Mouse (Mus musculus) heart, postnatal 0 days (tissue): ENCODE data around the gene Thy1.

Experiments
- CTCF ChIP-seq: IDR thresholded peaks from 2 replicates; pipeline ENCODE4 v1.5.1; 2016; ENCODE audit warnings: antibody characterized with exemption, control low read depth, low read depth
- EP300 ChIP-seq: IDR thresholded peaks from 2 replicates; pipeline ENCODE4 v1.6.1; 2016; ENCODE audit warnings: antibody characterized with exemption, low read depth

DNA sequence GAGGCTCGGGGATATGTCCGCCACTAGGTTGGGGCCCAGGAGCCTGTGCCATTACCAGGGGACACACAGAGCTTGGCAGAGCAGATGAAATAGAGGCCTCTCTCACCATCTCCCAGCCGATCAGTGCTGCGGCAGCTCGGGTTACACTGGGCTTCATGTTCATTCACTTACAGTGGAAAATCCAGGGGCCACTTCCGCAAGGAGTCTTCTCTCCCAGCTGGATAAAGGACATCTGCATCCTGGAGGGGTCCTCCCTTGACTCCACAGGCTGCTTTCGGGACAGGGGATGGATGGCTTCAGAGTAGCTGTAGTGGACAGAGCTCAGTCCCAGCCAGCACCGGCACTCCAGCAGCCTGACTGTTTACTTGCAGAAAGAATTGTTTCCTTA lies 27.7 kb downstream of the Thy1 start:
- TF ChIP-seq CTCF: no peak
- no peak for TF ChIP-seq EP300
